Mouse (Mus musculus) midbrain, postnatal 0 days (tissue): ENCODE results near the gene Unc13c. TPM values are rescaled to one million over a fixed set of nuclear protein-coding genes. Genes with fewer than 3 reads are reported as not detected.

Experiments used
- ATAC-seq: fragments of 200-750 bp; cut with Nextera tagmentation; 2 replicates; pipeline ENCODE4 v1.8.0; 2017; ENCODE audit warnings: moderate number of reproducible peaks, mild to moderate bottlenecking, moderate TSS enrichment, moderate library complexity; ENCODE audit not compliant: low FRiP score
- DNase-seq: peaks from one replicate; pipeline ENCODE4 v3.0.0-alpha.2; 2015; ENCODE audit warnings: low spot score
- H3K27ac ChIP-seq: fragments of 300-500 bp; sonication (generic); 2 replicates; pipeline ENCODE4 v1.5.1; 2014; ENCODE audit warnings: low read depth, mild to moderate bottlenecking, low read length, mixed read lengths
- H3K27me3 ChIP-seq: fragments of 300-500 bp; sonication (generic); 2 replicates; pipeline ENCODE4 v1.6.1; 2014; ENCODE audit warnings: low read length, control low read depth, mixed read lengths; ENCODE audit not compliant: insufficient read depth
- H3K36me3 ChIP-seq: fragments of 300-500 bp; sonication (generic); 2 replicates; pipeline ENCODE4 v1.6.1; 2014; ENCODE audit warnings: low read length, control low read depth, mixed read lengths; ENCODE audit not compliant: insufficient read depth
- H3K4me1 ChIP-seq: fragments of 300-500 bp; sonication (generic); 2 replicates; pipeline ENCODE4 v1.6.1; 2014; ENCODE audit warnings: mild to moderate bottlenecking, control low read depth, antibody characterized with exemption, low read length, mixed read lengths; ENCODE audit not compliant: insufficient read depth
- H3K4me2 ChIP-seq: fragments of 300-500 bp; sonication (generic); 2 replicates; pipeline ENCODE4 v1.6.1; 2014; ENCODE audit warnings: low read depth, mild to moderate bottlenecking, low read length, mixed read lengths; ENCODE audit not compliant: poor library complexity, severe bottlenecking
- H3K4me3 ChIP-seq: fragments of 300-500 bp; sonication (generic); 2 replicates; pipeline ENCODE4 v1.5.1; 2014; ENCODE audit warnings: low read depth, mild to moderate bottlenecking, low read length, moderate library complexity
- H3K9ac ChIP-seq: fragments of 300-500 bp; sonication (generic); replicated peaks from 2 replicates; pipeline ENCODE4 v1.6.1; 2014; ENCODE audit warnings: mild to moderate bottlenecking, low read length, moderate library complexity, mixed read lengths; ENCODE audit not compliant: poor library complexity, severe bottlenecking
- H3K9me3 ChIP-seq: fragments of 300-500 bp; sonication (generic); 2 replicates; pipeline ENCODE4 v1.6.1; 2016; ENCODE audit warnings: low read length, control low read depth
- CTCF ChIP-seq: IDR thresholded peaks from 2 replicates; pipeline ENCODE4 v1.5.1; 2016; ENCODE audit warnings: antibody characterized with exemption, mild to moderate bottlenecking
- WGBS: fragments of 180-500 bp; shearing (Covaris S2); extraction: QIAGEN DNeasy Blood & Tissue Kit; methylation state at CpG from one replicate; pipeline ENCODE4 v1.1.7; 2014; 5-methylcytosine and 5-hydroxymethylcytosine counted together
- polyA plus RNA-seq: library from polyadenylated mRNA; unstranded; fragments of >200 nt; fragmentation: Nextera tagmentation; extraction: Ambion mirVana; gene quantifications from 2 replicates; pipeline ENCODE4 v1.2.1, GENCODE M21; 2015
- total RNA-seq: library from RNA; depleted of rRNA; stranded (reverse); fragments of >200 nt; gene quantifications from 2 replicates; pipeline ENCODE4 v1.2.3, GENCODE M21; 2014

The Unc13c gene
- total and polyA plus RNA-seq, 2 experiments from 2014 or later, result 6.3 to 15.3 TPM

GRCm38 (mm10) chr9:73560037-73560436 is 408.7 kb downstream of the Unc13c start:
- H3K27me3 ChIP-seq, result no peaks in the 10 kb centered on the region
- no peak overlapping the region for H3K4me3 ChIP-seq
- H3K9ac ChIP-seq, result no peak overlapping the region
- WGBS, result 65% methylated on average over 5 of the region's 5 CpGs
- H3K4me1 ChIP-seq, result no peaks in the 10 kb centered on the region
- no peaks in the 10 kb centered on the region for H3K36me3 ChIP-seq
- no peak for TF ChIP-seq CTCF
- H3K27ac ChIP-seq, result no peak overlapping the region
- DNase-seq (peak; percentile 54), ATAC-seq (no peak)
- H3K4me2 ChIP-seq, result no peak overlapping the region
- H3K9me3 ChIP-seq, result no peaks in the 10 kb centered on the region

- DNase-seq, result peak; percentile 14
- H3K4me3 ChIP-seq, result no peak overlapping the region
- no peaks in the 10 kb centered on the region for H3K27me3 ChIP-seq
- H3K27ac ChIP-seq, result no peak overlapping the region
- no peak overlapping the region for H3K9ac ChIP-seq
- H3K4me1 ChIP-seq, result no peaks in the 10 kb centered on the region
- no peaks in the 10 kb centered on the region for H3K36me3 ChIP-seq
- H3K4me2 ChIP-seq, result no peak overlapping the region
- 68% methylated on average over 2 of the region's 2 CpGs for WGBS
- H3K9me3 ChIP-seq, result no peaks in the 10 kb centered on the region
- ATAC-seq, result no peak
- peak; percentile 72 for TF ChIP-seq CTCF
These were observed 411.0 kb downstream of the Unc13c start for GRCm38 (mm10) chr9:73557805-73558204.

GRCm38 (mm10) chr9:73555354-73555753 is 413.4 kb downstream of the Unc13c start:
- no peak overlapping the region for H3K9ac ChIP-seq
- no peak for TF ChIP-seq CTCF
- H3K36me3 ChIP-seq, result no peaks in the 10 kb centered on the region
- no peaks in the 10 kb centered on the region for H3K9me3 ChIP-seq
- H3K4me2 ChIP-seq, result no peak overlapping the region
- WGBS, result 74% methylated on average over 6 of the region's 6 CpGs
- DNase-seq (no peak), ATAC-seq (no peak)
- no peaks in the 10 kb centered on the region for H3K27me3 ChIP-seq
- H3K27ac ChIP-seq, result no peak overlapping the region
- no peak overlapping the region for H3K4me3 ChIP-seq
- H3K4me1 ChIP-seq, result no peaks in the 10 kb centered on the region

GRCm38 (mm10) chr9:73472568-73472967 is 496.2 kb downstream of the Unc13c start:
- Histone ChIP-seq H3K27ac (no peak overlapping the region), H3K36me3 (no peaks in the 10 kb centered on the region), H3K27me3 (no peaks in the 10 kb centered on the region), H3K9me3 (no peaks in the 10 kb centered on the region), H3K4me1 (no peaks in the 10 kb centered on the region), H3K4me2 (no peak overlapping the region), H3K4me3 (no peak overlapping the region), H3K9ac (no peak overlapping the region)
- no peak for TF ChIP-seq CTCF
- WGBS, result 55% methylated on average over 3 of the region's 3 CpGs
- DNase-seq (no peak), ATAC-seq (no peak)

GRCm38 (mm10) chr9:73462027-73462426 is 506.7 kb downstream of the Unc13c start:
- Histone ChIP-seq H3K36me3 (no peaks in the 10 kb centered on the region), H3K4me1 (no peaks in the 10 kb centered on the region), H3K27me3 (no peaks in the 10 kb centered on the region), H3K9ac (no peak overlapping the region), H3K27ac (no peak overlapping the region), H3K4me3 (no peak overlapping the region), H3K9me3 (no peaks in the 10 kb centered on the region), H3K4me2 (no peak overlapping the region)
- 88% methylated on average over 2 of the region's 2 CpGs for WGBS
- TF ChIP-seq CTCF, result no peak
- DNase-seq (no peak), ATAC-seq (no peak)

GRCm38 (mm10) chr9:73450009-73450408 is 518.8 kb downstream of the Unc13c start:
- H3K27me3 ChIP-seq, result no peaks in the 10 kb centered on the region
- H3K4me1 ChIP-seq, result no peaks in the 10 kb centered on the region
- H3K36me3 ChIP-seq, result no peaks in the 10 kb centered on the region
- 43% methylated on average over 6 of the region's 6 CpGs for WGBS
- no peak overlapping the region for H3K4me3 ChIP-seq
- H3K27ac ChIP-seq, result no peak overlapping the region
- DNase-seq (peak; percentile 46), ATAC-seq (no peak)
- no peaks in the 10 kb centered on the region for H3K9me3 ChIP-seq
- no peak overlapping the region for H3K4me2 ChIP-seq
- no peak for TF ChIP-seq CTCF
- H3K9ac ChIP-seq, result no peak overlapping the region
